Mouse (Mus musculus): Measurements from ENCODE around the gene Hist2h3c1. TPM values are rescaled to one million over a fixed set of nuclear protein-coding genes. Genes with fewer than 3 reads are reported as not detected.
A peak's percentile ranks its signal among the peaks of the same experiment; 100 is the strongest.
"Not testable (repeated sequence)": the region's sequence is repeated elsewhere in the genome, so short reads cannot be mapped to it uniquely, and the experiment has no call there.

Gene Hist2h3c1
- total RNA-seq (2021): not detected
- long read RNA-seq, experiment 1: 0 reads
- long read RNA-seq, experiment 2: 0 reads

DNA sequence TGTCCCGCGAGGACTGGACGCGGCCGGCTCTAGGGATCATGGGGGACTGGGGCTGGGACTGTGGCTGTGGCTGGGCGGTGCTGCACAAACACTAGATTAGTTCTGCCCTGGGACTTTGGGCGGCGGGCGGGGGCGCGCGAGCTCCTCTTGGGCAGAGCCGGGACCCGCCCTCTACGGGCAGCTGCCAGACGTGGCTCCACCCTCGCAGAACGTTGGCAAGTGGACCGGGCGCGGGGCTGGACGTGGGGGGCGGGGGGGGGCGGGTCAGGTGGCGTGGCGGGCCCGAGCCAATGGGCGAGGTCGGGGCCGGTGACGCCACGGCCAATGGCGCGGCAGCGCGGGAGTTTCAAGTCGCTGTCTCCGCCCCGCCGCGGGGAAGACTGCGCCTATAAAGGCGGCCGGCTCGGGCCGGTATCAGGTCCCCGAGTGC lies at the start of gene Hist2h3c1:
TSS of gene Hist2h3c1 (plus strand) at position 259 of the 430 bp plus-strand sequence.
- not testable (repeated sequence) for DNase-seq (ENCODE audit: low spot score in 2 of 2)

DNA sequence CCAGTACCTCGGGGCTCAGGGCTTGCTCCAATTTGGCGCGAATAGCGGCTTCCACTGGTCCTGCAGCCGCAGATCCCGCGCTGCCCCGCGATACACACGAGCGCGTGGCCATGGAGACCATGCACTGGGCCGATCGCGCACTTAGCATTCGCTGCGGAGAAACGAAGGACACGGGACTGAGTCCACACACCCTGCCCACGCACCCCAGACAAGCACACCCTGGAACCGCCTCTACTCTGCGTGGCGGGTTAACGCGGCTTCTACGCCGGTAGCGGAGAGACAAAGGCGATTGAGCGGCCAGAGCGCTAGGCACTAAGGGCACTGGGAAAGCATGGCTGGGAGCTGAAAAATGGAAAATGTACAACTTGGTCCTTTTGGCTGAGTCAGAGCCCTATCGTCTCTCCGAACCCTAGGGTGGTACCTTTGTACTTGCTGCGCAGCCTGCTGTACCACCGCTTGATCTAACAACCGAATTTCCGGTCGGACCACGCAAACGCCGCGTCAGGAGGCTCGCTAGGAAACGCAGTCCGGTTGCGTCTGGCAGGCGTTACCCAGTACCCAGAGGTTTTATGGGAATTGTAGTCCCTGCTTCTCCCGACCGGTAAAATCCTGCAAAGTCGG lies 49.2 kb upstream of the Hist2h3c1 start:
- DNase-seq (ENCODE audit: low spot score in 2 of 2): peak; percentile 89 to 95

DNA sequence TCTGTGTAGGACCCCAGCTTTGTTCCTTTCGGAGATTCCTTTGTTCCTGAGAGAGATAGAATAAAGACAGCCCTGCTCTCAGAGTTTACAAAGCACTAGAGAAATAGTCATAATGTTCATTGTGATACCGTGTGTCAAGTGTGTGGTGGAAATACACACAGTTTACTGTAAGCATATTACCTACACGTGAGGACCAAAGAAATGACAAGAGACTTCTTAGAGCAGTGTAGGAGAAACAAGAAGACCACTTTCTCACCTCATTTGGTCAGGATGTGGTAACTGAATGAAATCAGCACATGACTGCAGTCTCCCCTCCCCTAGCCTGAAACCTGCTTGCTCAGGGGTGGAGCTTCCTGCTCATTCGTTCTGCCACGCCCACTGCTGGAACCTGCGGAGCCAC lies 48.3 kb upstream of the Hist2h3c1 start:
- no peak for DNase-seq (ENCODE audit: low spot score in 2 of 2)

DNA sequence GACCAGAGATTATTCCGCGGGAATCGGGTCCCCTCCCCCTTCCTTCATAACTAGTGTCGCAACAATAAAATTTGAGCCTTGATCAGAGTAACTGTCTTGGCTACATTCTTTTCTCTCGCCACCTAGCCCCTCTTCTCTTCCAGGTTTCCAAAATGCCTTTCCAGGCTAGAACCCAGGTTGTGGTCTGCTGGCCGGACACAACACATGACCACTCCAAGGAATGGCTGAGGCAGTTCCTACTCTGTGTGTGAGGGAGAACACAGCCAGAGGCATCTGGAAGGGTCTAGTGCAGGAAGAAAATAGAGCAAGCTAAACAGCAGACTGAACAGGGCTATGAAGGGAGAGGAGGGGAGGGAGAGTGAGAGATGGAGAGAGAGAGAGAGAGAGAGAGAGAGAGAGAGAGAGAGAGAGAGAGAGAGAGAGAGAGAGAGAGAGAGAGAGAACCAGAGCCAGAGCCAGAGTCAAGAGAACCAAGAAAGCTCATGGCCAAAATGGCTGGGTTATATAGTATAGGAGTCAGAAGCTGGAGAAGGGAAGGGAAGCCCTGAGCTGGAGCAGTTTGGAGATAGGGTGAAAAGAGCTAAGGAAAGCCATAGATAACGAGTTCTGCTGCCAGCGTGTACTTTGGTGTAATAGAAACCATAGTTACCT lies 47.8 kb upstream of the Hist2h3c1 start:
- DNase-seq (ENCODE audit: low spot score in 2 of 2): not testable (repeated sequence)

DNA sequence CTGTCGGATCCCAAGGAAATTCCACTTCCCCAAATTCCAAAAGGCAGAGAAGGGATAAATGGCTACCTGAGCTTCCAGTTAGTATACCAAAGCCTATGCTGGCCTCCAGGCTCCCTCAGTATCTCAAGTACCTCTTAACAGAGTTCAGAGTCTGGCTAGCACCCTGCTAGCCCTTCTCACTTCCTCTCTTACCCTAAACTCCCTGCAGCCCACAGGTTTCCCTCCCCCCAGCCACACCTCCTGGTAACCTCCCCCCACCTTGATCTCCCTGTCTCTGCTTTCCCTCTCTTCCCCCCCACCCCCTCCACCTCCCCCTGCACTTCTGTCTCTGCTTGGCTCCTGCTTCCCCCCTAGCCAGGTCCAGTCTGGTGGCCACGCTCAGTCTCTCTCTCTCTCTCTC lies 46.8 kb upstream of the Hist2h3c1 start:
- DNase-seq (ENCODE audit: low spot score in 2 of 2): no peak

DNA sequence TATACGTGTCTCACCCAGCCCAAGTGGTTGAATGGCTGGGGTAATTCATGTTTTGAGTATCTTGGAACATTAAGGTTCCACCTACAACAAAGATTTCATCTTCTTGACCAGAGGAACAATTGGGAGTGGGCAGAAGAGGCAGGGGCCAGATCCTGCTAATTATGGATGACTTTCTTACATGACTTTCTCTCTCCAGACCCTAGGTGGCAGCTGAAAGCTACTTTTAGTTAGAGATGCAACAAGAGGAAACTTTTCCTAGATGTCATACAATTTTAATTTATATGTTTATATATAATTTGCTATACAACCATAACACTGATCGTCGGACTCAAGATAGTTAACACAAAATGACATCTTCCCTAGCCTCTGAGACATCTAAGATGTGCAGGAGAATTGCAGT lies 38.7 kb upstream of the Hist2h3c1 start:
- DNase-seq (ENCODE audit: low spot score in 2 of 2): no peak

DNA sequence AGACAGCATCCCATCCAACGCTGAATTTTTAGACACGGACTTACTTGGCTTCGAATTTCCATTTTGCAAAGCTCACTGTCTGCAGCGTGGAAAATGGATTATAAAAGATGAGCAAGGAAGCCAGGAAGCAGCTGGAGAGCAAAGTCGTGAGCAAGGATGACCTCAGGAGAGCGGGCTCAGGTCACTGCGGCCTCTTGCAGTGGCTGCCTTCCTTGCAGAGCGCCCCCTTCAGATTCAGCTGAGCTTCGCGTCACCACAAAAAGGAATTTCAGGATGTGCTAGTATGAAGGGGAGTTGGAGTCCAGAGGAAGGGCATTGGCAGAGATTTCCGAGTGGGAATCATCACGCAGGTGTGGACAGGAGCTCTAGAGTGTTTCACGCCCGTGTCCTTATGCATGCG lies 37.2 kb upstream of the Hist2h3c1 start:
- DNase-seq (ENCODE audit: low spot score in 2 of 2): no peak

DNA sequence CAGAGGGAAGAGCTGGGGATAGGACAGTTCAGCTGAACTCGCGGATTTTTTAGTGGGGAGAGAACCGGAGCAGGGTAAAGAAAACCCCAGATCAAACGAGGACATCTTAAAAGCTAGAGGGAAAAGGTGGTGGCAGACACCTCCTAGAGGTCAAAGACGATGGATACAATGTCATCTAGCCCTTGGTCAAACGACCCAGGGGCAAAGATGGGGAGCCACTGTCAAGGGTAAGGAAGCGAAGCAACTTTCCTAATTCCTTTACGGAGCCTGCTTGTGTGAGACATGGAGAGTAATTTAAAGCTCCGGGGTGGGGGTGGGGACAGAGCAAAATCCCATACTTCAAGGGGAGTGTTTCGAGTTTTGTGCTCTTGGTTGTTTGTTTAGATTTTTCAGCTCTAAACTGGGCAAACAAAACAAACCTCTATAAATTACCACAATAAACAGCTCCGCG lies 27.3 kb upstream of the Hist2h3c1 start:
- DNase-seq (ENCODE audit: low spot score in 2 of 2): no peak

DNA sequence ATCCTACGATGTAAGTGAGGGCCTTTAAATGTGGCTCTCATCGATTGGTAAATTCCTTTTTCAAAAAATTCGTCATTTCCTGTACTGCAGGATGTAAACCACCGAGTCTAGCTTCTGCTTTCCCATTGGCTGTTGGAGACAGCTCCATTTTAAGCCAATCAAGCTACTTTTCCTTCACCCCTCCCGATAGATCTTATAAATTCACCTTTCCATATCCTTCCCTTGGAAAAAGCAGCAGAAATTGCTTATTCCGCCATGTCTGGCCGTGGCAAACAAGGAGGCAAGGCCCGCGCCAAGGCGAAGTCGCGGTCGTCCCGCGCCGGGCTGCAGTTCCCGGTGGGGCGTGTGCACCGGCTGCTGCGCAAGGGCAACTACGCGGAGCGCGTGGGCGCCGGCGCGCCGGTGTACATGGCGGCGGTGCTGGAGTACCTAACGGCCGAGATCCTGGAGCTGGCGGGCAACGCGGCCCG lies 26.8 kb upstream of the Hist2h3c1 start, which contains the start of the genes Bola1 and Hist2h2ab:
TSS of gene Bola1 (minus strand) at position 49 of the 470 bp plus-strand sequence.
TSS of gene Hist2h2ab (plus strand) at position 205 of the 470 bp plus-strand sequence.
- DNase-seq (ENCODE audit: low spot score in 2 of 2): peak; percentile 86 to 91

DNA sequence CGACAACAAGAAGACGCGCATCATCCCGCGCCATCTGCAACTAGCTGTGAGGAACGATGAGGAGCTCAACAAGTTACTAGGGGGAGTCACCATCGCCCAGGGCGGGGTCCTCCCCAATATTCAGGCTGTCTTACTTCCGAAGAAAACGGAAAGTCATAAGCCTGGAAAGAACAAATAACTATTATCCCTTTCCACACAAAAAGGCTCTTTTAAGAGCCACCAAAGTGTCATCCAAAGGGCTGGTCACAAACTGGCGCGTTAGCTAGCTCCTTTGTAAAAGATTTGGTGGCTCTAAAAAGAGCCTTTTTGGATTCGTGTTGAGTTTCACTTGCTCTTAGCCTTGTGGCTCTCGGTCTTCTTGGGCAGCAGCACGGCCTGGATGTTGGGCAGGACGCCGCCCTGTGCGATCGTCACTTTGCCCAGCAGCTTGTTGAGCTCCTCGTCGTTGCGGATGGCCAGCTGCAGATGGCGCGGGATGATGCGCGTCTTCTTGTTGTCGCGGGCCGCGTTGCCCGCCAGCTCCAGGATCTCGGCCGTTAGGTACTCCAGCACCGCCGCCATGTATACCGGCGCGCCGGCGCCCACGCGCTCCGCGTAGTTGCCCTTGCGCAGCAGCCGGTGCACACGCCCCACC lies 26.2 kb upstream of the Hist2h3c1 start:
- not testable (repeated sequence) for DNase-seq (ENCODE audit: low spot score in 2 of 2)

DNA sequence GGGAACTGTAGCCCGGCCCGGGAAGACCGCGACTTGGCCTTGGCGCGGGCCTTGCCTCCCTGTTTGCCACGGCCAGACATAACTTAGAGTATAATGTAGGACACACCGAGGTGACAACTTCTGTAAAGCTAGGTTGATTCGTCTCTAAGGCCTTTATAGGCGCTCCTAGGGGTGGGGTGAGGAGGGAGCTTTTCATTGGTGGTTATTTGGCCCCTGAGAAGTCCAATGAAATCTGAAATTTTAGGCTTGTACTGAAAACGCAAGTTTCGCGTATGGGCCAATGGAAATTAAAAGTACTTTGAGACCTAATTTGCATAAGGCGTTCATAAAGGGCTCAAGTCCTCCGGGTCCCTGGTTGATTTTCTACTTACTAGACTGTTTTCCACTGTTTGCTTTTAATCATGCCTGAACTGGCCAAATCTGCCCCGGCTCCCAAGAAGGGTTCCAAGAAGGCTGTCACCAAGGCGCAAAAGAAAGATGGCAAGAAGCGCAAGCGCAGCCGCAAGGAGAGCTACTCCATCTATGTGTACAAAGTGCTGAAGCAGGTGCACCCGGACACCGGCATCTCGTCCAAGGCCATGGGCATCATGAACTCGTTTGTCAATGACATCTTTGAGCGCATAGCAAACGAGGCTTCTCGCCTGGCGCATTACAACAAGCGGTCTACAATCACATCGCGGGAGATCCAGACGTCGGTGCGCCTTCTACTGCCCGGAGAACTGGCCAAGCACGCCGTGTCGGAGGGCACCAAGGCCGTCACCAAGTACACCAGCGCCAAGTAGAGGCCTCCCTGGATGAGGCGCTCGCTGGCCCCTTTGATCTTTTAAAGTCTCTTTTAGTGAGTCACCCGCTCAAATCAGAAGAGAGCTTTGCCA lies 25.5 kb upstream of the Hist2h3c1 start, which contains the start of the genes Hist2h2ac and Hist2h2be:
TSS of gene Hist2h2ac (minus strand) at position 116 of the 875 bp plus-strand sequence.
TSS of gene Hist2h2be (plus strand) at position 355 of the 875 bp plus-strand sequence.
- peak; percentile 84 to 94 for DNase-seq (ENCODE audit: low spot score in 2 of 2)

DNA sequence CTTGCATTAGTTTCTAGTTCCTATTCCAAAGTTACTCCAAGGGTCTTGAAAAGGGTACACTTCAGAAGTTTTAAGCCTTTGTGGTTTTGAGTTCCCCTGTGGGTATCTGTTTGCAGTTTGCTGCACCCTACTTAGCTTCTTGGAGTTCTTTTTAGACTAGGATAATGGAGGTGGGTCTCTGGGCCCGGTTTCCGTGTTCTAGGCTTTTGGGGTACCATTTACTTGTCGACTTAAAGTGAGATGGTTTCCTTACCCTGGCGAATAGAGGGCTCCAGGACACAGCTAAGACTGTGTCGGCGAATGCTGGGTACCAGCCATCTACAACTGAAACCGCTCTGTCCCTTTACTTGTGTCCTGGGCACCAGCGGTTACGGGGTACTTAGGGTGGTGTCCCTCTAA lies 24.8 kb upstream of the Hist2h3c1 start:
- no peak for DNase-seq (ENCODE audit: low spot score in 2 of 2)

DNA sequence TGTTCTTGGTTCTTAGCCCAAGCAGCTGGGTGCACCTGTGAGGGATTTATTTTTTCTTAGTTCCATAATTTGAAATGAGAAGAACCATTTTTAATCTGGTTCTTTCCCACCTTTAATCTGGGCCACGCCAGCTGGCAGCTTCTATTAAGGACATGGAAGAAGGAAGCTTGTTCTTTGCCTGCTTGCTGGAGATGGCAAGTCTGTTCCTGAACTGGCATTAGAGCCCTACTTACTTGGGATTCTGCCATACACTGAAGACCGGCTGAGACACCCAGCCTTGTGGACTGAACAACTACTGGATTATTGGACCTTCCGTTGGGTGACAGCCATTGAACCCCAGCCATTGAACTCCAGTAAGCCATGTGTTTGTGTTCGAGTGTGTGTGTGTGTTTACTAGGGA lies 23.7 kb upstream of the Hist2h3c1 start:
- peak in 1 of 2 experiments; percentile 49 for DNase-seq (ENCODE audit: low spot score in 2 of 2)

DNA sequence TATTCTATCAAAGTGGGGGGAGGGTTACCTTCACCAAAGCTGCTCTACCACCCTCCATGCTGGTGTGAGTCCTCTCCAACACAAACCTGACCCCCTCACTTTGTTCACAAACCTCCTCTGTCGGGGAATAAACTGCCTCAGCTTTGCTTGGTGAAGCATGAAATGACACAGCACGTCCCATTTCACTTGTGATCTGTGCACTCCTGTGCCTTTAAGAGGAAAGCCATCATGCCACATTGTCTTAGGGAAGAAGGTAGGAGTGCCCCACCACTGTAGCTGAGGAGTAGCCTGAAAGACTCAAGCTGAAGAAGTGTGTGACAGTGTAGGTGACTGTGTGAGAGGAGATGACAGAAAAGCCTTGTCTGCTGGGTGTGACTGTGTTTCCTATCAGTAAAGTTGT lies 21.1 kb upstream of the Hist2h3c1 start:
- no peak for DNase-seq (ENCODE audit: low spot score in 2 of 2)

DNA sequence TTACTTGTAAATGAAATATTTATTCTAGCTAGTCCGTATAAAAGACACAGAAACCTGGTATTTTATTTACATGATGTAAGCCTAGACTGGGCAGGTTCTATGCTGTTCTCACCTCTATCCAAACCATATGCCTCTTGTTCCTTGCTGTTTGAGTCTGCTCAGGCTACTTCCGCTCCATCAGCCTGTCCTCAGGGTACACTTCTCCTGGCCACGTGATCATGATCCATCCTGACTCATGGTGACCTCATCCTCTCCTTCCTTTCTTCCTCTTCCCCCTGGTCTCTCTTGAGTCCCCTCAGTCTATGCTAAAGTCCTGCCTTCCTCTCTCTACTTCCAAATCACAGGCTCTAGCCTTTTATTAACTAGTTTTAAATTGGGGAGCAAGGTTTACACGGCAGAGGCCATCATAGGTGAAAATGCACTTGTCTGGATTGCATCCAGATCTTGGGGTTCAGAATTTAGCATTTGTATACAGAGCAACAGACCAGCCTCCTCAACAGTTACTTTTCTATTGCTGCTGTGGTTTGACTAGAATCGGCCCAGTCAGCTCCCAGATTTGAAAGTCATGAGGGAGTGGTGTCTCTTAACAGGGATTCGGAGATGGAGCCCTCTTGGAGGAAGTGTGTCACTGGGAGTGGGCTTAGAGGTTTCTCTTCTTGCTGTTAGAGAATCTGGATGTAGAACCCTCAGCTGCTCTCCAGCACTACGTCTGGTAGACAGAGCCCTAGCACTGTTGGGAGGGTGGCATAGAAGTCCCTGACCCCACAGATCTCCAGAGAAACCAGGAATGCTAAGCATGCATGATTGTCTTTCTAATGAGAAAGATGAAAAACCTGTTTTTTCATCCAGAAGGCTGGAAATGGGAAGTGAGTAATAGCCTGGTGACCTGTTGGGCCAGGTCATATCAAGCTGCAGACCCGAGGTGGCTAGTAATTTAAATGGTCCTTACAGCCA lies 19.5 kb upstream of the Hist2h3c1 start:
- no peak for DNase-seq (ENCODE audit: low spot score in 2 of 2)

DNA sequence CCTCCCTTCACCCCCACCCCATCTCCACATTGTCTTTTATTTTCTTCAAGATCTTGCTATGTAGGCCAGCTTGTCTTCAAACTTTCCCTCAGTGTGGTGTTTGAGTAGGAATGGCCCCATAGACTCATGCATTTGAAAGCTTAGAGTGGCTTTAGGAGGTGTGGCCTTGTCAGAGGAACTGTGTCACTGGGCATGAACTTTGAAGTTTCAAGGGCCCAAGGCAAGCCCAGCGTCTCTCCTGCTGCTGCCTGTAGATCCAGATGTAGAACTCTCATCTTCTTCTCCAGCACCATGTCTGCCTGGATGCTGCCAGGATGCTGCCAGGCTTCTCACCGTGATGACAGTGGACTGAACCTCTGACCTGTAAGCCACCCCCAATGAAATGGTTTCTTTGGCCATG lies 17.7 kb upstream of the Hist2h3c1 start:
- no peak for DNase-seq (ENCODE audit: low spot score in 2 of 2)

DNA sequence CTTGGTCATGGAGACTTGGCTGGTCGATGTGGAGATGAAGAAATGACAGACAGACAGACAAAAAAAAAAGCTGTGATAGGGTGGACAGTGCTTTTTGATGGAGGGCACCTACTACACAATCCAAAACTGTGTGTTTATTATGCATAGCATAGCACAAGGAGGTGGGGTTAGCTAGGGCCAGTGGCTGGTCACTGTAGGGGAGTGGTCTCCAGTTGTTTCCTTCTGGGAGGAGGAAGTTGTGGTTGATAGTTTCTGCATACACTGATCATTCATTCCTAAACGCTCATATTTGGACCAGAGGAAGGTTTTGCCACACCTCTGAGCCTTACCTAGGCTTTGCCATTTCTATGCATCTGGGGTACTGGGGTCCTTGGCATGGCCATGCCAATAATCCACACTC lies 16.1 kb upstream of the Hist2h3c1 start:
- DNase-seq (ENCODE audit: low spot score in 2 of 2): no peak

DNA sequence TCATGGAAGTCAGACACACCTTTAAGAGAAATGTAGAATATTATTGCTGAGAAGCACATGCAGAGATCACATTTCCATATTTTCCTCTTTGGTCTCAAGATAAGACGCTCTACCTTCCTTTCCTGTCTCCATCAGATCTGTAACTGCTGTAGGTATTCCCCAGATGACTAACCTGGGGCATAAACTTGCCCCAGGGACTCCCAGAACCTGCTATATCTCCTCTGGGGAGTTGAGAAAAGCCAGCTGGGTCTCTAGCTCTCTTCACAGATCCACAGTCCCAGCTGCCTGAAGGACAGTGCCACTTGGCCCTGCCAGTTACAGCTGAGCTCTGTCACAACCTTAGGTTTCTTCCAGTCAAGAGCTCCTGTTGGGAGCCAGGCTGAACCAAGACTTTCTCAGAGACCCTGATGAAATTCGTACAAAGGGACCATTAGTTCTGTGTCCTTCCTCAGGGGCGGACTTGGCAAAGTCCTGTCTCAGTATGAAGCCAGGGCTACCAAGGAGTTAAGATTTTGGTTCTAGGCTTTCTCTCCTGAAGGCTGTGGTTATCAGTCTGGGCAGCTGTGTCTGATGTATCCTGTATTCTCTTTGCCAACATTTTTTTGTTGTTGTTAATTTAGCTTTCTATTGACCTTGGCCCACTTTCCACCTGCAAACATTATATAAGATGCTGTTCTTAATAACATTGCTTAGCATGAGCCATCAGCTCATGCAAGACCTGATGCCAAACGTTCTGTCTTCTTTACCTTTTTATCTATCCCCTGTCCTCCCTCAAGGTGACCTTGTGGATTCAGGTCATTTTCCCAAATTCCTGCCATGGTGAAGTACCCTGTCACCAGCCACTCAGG lies 15.4 kb upstream of the Hist2h3c1 start:
- DNase-seq (ENCODE audit: low spot score in 2 of 2): no peak

DNA sequence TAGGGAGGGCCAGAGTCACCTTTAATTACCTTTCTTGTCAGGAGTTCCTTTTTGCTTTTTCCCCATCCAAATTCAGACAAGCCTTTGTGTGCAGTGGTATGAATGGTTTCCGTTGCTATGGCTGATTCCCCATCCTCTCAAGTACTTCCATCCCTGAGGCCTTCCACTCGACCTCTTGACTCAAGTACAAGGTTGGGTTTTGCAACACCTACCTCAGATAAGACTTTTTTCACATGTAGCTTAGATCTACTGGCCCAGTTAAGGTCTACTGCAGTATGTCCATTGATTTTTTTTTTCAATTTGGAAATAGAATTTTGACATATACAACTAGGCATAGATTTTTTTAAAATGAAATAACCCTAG lies 14.7 kb upstream of the Hist2h3c1 start:
- no peak for DNase-seq (ENCODE audit: low spot score in 2 of 2)

All from layer of hippocampus, postnatal 14 days (tissue).